Mouse (Mus musculus) ES-E14 (cell line): ENCODE data around the gene Bpifb1. TPM values are rescaled to one million over a fixed set of nuclear protein-coding genes. Genes with fewer than 3 reads are reported as not detected.

Experiments used
- DNase-seq: peaks from one replicate; pipeline ENCODE4 v3.0.0-alpha.2; 2013; ENCODE audit warnings: low read depth, low spot score
- H3K27ac ChIP-seq: 2 replicates; pipeline ENCODE4 v1.5.1; 2012; ENCODE audit warnings: low read depth, mild to moderate bottlenecking, low read length, moderate library complexity, mixed read lengths; ENCODE audit not compliant: poor library complexity, insufficient read depth, severe bottlenecking
- H3K36me3 ChIP-seq: 2 replicates; pipeline ENCODE4 v1.6.1; 2012; ENCODE audit warnings: mild to moderate bottlenecking, low read length, moderate library complexity, mixed read lengths; ENCODE audit not compliant: control insufficient read depth, poor library complexity, insufficient read depth, severe bottlenecking
- H3K4me1 ChIP-seq, 2 experiments: fragments of 150-350 bp in 1 of 2; sonication (generic) in 1 of 2; 2 replicates each; pipeline ENCODE4 v1.6.1; 2012; ENCODE audit warnings: low read length in 2 of 2, mild to moderate bottlenecking in 1 of 2, mixed read lengths in 1 of 2; ENCODE audit not compliant: control insufficient read depth in 2 of 2, insufficient read depth in 2 of 2, poor library complexity in 1 of 2
- H3K4me3 ChIP-seq, 2 experiments: fragments of 150-350 bp in 1 of 2; sonication (generic) in 1 of 2; 2 replicates each; pipeline ENCODE4 v1.5.1; 2012; ENCODE audit warnings: low read length in 2 of 2, low read depth in 1 of 2, mild to moderate bottlenecking in 1 of 2, mixed read lengths in 1 of 2; ENCODE audit not compliant: insufficient read depth in 1 of 2, poor library complexity in 1 of 2, severe bottlenecking in 1 of 2
- H3K9ac ChIP-seq: 2 replicates; pipeline ENCODE4 v1.6.1; 2012; ENCODE audit warnings: low read depth, mild to moderate bottlenecking, low read length, mixed read lengths; ENCODE audit not compliant: poor library complexity, insufficient read depth, severe bottlenecking
- H3K9me3 ChIP-seq: fragments of 150-350 bp; sonication (generic); 2 replicates; pipeline ENCODE4 v1.6.1; 2012; ENCODE audit warnings: low read depth, mild to moderate bottlenecking, low read length; ENCODE audit not compliant: control insufficient read depth, insufficient read depth
- CHD2 ChIP-seq: IDR thresholded peaks from 2 replicates; pipeline ENCODE4 v1.6.1; 2014; ENCODE audit warnings: mild to moderate bottlenecking, low read depth, low read length, inconsistent platforms
- HCFC1 ChIP-seq: IDR thresholded peaks from 2 replicates; pipeline ENCODE4 v1.6.1; 2012; ENCODE audit warnings: low read length, inconsistent platforms, borderline replicate concordance; ENCODE audit not compliant: insufficient read depth
- MAFK ChIP-seq: IDR thresholded peaks from 2 replicates; pipeline ENCODE4 v1.6.1; 2014; ENCODE audit warnings: mild to moderate bottlenecking, low read depth, low read length, inconsistent platforms; ENCODE audit not compliant: insufficient read depth
- ZC3H11A ChIP-seq: IDR thresholded peaks from 2 replicates; pipeline ENCODE4 v1.6.1; 2012; ENCODE audit warnings: low read depth, mild to moderate bottlenecking, inconsistent platforms, low read length, borderline replicate concordance
- ZNF384 ChIP-seq: IDR thresholded peaks from 2 replicates; pipeline ENCODE4 v1.6.1; 2012; ENCODE audit warnings: low read depth, low read length, inconsistent platforms
- in situ Hi-C, 2 experiments: fragments of 600-800 bp; cut with MboI; formaldehyde crosslinking; loops; one replicate each; pipeline ENCODE4 v1.15.1; 2025; ENCODE audit warnings: low sequenced_read_pairs in 2 of 2, inconsistent platforms in 1 of 2; ENCODE audit not compliant: unreplicated experiment in 2 of 2
- total RNA-seq: library from RNA; depleted of rRNA; stranded (reverse); fragments of 300-350 nt; gene quantifications from 2 replicates; pipeline ENCODE4 v1.2.3, GENCODE M21; 2012; rRNA removed

Bpifb1 gene
- 0.11 and 0.18 TPM in 2 replicates for total RNA-seq

- in situ Hi-C loops = no loop called here
- no peak within 1 kb of the TSS; the same call in 1 of the 2 replicates for H3K9ac ChIP-seq
Observed at GRCm38 (mm10) chr2:154190546-154191258, at the start of gene Bpifb1. Bpifb1 (plus strand) TSS chr2:154190818.

GRCm38 (mm10) chr2:154142580-154142979, 48.0 kb upstream of the Bpifb1 start, which contains the start of gene Bpifa1:
Bpifa1 (plus strand) TSS chr2:154142880.
- H3K4me1 ChIP-seq = no peaks in the 10 kb centered on the region
- no peak for TF ChIP-seq CHD2
- no peak for TF ChIP-seq ZNF384
- TF ChIP-seq HCFC1 = no peak
- TF ChIP-seq MAFK = no peak
- TF ChIP-seq ZC3H11A = no peak

More at GRCm38 (mm10) chr2:154190546-154191258, at the start of gene Bpifb1:
- no peak for DNase-seq
- H3K27ac ChIP-seq = no peak within 1 kb of the TSS
- no peaks in the 10 kb centered on the region for H3K9me3 ChIP-seq
- no peak within 1 kb of the TSS for H3K4me3 ChIP-seq
- no peak for TF ChIP-seq ZNF384
- TF ChIP-seq HCFC1 = no peak
- no peak for TF ChIP-seq MAFK
- TF ChIP-seq ZC3H11A = no peak
- no peak for TF ChIP-seq CHD2
- H3K36me3 ChIP-seq = no peaks in the 10 kb centered on the region
- no peaks in the 10 kb centered on the region for H3K4me1 ChIP-seq

GRCm38 (mm10) chr2:154143735-154144134, 46.9 kb upstream of the Bpifb1 start:
- in situ Hi-C loops = no loop called here
- Histone ChIP-seq H3K4me1 (no peaks in the 10 kb centered on the region), H3K4me3 (no peak overlapping the region), H3K27ac (no peak overlapping the region), H3K9me3 (no peaks in the 10 kb centered on the region), H3K9ac (no peak overlapping the region), H3K36me3 (no peaks in the 10 kb centered on the region)
- no peak for DNase-seq
- no peak for TF ChIP-seq MAFK
- TF ChIP-seq ZNF384 = no peak
- no peak for TF ChIP-seq CHD2
- TF ChIP-seq HCFC1 = no peak
- no peak for TF ChIP-seq ZC3H11A

More at GRCm38 (mm10) chr2:154142580-154142979, 48.0 kb upstream of the Bpifb1 start, which contains the start of gene Bpifa1:
- H3K36me3 ChIP-seq = no peaks in the 10 kb centered on the region
- in situ Hi-C loops = no loop called here
- no peaks in the 10 kb centered on the region for H3K9me3 ChIP-seq
- no peak within 1 kb of the TSS for H3K9ac ChIP-seq
- H3K27ac ChIP-seq = no peak within 1 kb of the TSS
- DNase-seq = no peak
- no peak within 1 kb of the TSS for H3K4me3 ChIP-seq

GRCm38 (mm10) chr2:154147496-154147895, 43.1 kb upstream of the Bpifb1 start:
- Histone ChIP-seq H3K9me3 (no peaks in the 10 kb centered on the region), H3K4me3 (no peak overlapping the region), H3K4me1 (no peaks in the 10 kb centered on the region), H3K27ac (no peak overlapping the region), H3K9ac (no peak overlapping the region), H3K36me3 (no peaks in the 10 kb centered on the region)
- TF ChIP-seq MAFK (no peak), CHD2 (no peak), ZC3H11A (no peak), HCFC1 (no peak), ZNF384 (no peak)
- in situ Hi-C loops = no loop called here
- no peak for DNase-seq
